Mouse (Mus musculus): ENCODE measurements around the gene Krt7.

DNA sequence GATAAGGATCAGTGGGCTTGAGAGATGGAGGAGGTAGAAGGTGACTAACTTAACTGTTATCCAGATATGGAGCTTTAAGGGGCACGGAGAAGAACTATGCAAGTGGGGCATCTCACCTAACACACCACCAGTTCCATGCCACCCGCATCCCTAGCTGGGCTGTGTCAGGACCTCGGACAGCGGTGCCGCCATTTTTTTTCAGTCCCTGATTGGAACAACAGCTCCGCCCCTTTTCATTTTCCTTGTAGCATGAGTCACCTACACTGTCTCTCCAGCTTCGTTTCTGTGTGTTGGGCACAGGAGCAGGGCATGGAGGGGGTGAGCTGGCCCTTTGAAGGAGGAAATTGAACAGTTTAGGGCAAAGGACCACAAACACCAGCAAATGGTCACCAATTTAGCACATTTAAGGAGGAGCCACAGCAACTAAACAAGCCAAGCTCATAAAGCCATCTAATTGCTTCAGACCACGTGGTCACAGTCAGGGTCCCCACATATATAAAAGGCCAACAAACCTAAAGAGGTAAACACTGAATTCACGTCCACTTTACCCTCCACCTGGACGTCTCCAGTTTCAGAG, 62.2 kb downstream of the Krt7 start, which contains the start of gene Krt86:
- TF ChIP-seq CTCF (IDR thresholded peaks at IDR 0.05; ENCODE audit: low read depth, low read length): no peak
- no peak for TF ChIP-seq POLR2A (IDR thresholded peaks at IDR 0.05; ENCODE audit: insufficient read depth, low read length)

Measured in ES-Bruce4 (cell line).